Mouse (Mus musculus) heart, postnatal 36 days (tissue): Measurements from ENCODE around the gene Nsun4. TPM values are rescaled to one million over a fixed set of nuclear protein-coding genes. Genes with fewer than 3 reads are reported as not detected.

Source experiments
- DNase-seq, 2 experiments: peaks; one replicate each; pipeline ENCODE4 v3.0.0; 2021 to 2022
- intact Hi-C: fragments of 180-260 bp; cut with DNase I; formaldehyde crosslinking; loops from one replicate; pipeline ENCODE4 v1.15.1; 2025
- total RNA-seq, 2 experiments: library from RNA; stranded (reverse); gene quantifications; 2 replicates each; pipeline ENCODE4 v1.2.3; 2021

Nsun4 gene
- 10 to 100 TPM; 26.9 to 30.8 TPM for total RNA-seq

- intact Hi-C loops = loop anchor here (2.0 kb wide), 1 partner anchor 19 kb away; no protein-coding TSS in a partner anchor
- peak; percentile 90 to 93 for DNase-seq
Measured at GRCm38 (mm10) chr4:116053399-116053961, at the start of gene Nsun4. Gene Nsun4 (minus strand): TSS chr4:116053876.

- DNase-seq = no peak
- intact Hi-C loops = no loop called here
Measured at GRCm38 (mm10) chr4:116100959-116101358, 47.3 kb upstream of the Nsun4 start.

DNA sequence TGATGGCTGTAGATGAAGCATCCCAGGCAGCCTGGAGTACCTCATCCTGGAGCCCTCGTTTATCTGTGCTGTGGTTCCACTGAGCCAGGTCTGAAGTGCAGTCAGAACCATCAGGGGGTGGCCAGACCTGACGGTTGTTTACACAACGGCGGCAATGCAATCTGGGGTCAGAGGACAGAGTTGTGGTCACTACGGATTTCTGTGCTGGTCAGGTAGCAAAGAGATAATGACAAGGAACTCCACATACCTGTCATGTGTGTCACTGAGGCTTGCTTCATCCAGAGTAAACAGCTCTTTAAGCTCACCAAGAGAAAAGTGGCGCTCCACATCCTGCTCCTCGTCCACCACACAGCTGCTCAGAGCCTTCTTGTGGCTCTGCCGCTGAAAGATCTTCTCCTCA, 43.5 kb upstream of the Nsun4 start:
- intact Hi-C loops = no loop called here
- no peak for DNase-seq

DNA sequence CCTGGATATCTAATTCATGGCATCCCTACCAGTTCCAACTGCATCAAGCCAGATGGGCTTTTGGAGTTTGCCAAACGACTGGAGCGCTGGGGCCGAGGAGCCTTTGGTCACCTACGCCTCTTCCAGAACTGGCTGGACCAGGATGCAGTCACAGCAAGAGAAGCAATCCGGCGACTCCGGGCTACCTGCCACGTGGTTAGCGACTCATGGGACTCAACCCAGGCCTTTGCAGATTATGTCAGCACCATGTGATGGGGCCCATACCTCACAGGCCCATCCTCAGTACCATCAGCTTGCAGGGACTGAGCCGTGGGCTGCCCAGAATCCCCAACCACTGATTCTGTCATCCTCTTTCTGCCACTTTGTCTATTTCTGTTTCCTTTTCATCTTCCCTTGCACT, 42.6 kb upstream of the Nsun4 start:
- no peak for DNase-seq
- intact Hi-C loops = no loop called here

DNA sequence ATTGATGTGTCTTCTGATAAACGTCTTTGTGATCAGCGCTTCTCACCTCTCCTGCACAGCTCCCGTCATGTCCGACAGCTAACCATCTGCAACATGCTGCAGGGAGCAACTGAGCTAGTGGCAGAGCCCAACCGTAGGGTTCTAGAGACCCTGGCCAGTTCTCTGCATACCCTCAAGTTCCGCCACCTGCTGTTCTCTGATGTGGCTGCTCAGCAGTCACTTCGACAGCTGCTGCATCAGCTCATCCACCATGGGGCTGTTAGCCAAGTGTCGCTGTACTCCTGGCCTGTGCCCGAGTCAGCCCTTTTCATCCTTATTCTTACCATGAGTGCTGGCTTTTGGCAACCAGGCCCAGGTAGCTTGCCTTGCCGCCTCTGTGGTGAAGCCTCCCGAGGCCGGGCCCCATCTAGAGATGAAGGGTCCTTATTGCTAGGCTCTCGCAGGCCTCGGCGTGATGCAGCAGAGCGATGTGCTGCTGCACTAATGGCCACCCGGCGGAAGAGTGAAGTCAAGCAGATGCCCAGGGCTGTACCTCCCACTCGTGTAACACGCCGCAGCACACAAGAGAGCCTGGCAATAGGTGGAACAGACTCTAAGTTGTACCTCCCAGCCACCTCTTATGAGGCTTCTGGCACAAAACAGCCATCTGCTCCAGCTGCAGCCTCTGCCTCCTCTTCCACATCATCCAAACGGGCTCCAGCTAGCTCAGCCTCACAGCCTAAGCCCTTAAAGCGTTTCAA, 35.0 kb upstream of the Nsun4 start:
- intact Hi-C loops = no loop called here
- DNase-seq = no peak

DNA sequence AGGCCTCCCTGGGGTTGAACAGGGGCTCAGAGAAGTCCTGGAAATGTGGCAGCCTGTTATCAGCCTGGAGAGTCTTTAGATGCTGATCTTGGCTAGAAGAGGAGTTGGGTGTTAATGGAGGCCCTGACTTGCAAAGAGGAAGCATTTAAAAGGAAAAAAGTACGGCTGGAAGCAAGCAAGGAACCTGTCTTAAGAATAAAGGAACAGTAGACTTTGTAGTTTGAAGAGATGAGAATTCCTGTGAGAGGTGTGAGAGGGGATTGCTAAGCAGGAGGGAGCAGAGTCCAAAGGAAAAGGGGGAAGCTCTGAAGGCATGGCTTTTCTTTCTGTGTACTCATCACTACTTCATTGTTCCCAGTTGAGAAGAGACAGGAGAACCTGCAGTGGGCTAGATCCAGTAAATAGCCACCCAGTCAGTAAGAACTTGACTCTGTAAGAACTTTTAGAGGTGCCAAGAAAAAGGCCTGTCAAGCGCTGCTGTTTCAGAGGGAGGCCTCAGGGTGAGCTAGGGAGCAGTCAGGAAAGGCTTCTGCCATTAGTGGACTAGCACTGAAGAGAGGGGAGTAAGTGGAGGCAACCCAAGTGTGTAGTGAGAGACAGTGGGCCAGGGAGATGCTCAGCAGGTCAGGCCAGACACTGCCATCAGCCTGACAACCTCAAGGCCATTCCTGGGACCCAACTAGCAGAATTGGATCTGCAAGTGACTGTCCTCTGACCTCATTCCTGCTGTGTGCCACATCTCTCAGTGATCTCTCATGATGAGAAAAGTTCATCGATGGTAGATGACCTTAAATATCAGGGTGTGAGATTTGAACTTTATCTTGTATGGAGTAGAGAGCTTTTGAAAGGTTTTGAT, 23.8 kb upstream of the Nsun4 start:
- DNase-seq = no peak
- intact Hi-C loops = no loop called here

- DNase-seq = peak; percentile 46 to 69
- intact Hi-C loops = no loop called here
Measured at GRCm38 (mm10) chr4:116076369-116077231, 22.9 kb upstream of the Nsun4 start.

- peak in 1 of 2 experiments; percentile 74 for DNase-seq
- intact Hi-C loops = loop anchor here (2.0 kb wide), 1 partner anchor 73 kb away; no protein-coding TSS in a partner anchor
Measured at GRCm38 (mm10) chr4:116075631-116076368, 22.1 kb upstream of the Nsun4 start.

DNA sequence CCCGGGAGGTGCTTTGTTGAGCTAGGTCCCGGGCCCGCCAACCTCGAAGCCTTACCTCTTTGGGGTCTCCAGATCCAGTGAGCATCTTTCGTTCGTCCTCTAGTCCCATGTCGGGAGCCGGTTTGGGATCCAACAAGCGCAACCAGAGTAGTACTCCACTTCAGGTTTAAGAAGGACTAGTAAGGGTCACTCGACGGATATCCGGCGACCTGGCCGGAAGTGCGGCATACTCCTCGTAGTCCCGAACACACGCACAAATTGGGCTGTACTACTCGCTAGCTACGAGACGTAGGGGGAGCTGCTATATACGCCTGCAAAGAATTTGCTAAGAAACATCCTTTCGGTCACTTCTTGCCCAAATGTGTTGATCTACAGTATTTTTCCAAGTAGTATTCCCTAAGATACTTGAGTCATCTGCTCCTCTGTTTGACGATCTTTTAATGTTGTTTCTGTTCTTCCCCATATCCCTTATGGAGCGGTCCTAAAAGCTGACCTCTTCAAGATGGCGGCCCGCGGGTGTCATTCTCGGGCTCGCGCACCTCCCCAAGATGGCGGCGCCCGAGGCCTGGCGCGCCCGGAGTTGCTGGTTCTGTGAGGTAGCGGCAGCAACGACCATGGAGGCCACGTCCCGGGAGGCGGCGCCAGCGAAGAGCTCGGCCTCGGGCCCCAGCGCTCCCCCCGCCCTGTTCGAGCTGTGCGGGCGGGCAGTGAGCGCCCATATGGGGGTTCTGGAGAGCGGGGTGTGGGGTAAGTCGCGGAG, 21.4 kb upstream of the Nsun4 start, which contains the start of the genes Uqcrh and Lrrc41:
Uqcrh (minus strand) TSS at position 211 of the 760 bp plus-strand sequence.
Lrrc41 (plus strand) TSS at position 409 of the 760 bp plus-strand sequence.
- DNase-seq = peak; percentile 95 to 96
- intact Hi-C loops = loop anchor here (2.0 to 5.0 kb wide), 2 partner anchors 74 to 917 kb away; partner anchors contain the start of gene Urod

DNA sequence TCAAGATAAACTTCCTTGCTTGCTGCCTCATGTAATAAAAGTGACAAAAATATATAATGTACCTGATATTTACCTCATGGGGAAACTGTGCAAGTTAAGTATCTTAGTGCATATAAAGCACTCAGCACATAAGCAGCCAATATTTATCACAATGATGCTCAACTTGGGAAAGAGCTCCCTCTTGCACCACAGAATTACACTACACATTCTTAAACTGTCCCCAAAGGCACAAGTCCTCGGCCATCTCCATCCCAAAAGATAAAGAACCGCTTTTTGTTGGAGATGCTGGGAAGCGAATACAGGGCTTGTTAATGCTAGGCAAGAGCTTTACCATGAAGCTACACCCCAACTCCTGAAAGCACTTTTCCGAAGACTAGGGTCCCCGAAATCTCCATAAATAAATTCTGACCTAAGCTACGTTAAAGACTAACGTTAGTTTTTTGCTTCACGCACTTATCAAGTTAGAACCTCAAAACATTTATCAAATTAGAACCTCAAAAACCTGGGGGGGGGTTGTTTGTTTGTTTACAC, 20.5 kb upstream of the Nsun4 start:
- DNase-seq = peak in 1 of 2 experiments; percentile 15
- intact Hi-C loops = loop anchor here (2.0 to 5.0 kb wide), 2 partner anchors 75 to 918 kb away; partner anchors contain the start of gene Urod

GRCm38 (mm10) chr4:116073146-116073545, 19.5 kb upstream of the Nsun4 start:
- intact Hi-C loops = loop anchor here (2.0 to 5.0 kb wide), 2 partner anchors 20 to 919 kb away; partner anchors contain the start of genes Nsun4 and Urod
- no peak for DNase-seq

DNA sequence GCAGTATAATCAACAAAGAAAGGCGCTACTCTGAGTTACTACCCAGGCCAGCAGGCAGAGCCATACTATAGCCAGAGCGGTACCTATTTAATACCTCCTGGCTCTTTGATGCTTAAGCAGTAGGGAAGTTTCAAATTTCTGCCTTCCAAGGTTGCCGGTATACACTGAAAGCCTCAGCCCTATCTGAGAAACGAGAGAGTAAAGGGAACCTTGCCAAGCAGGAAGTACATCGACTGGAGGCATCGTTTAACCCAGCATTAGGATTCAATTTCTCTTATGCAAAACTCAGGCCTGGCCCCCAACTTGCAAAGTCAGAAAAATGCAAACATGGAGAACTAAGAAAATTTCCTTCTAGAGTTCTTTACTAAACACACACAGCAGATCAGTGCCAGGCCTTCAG, 16.4 kb upstream of the Nsun4 start:
- intact Hi-C loops = loop anchor here (5.0 kb wide), 1 partner anchor 922 kb away; the partner anchor contains the start of gene Urod
- no peak for DNase-seq

- intact Hi-C loops = no loop called here
- DNase-seq = no peak
Measured at GRCm38 (mm10) chr4:116063855-116064254, 10.2 kb upstream of the Nsun4 start.

DNA sequence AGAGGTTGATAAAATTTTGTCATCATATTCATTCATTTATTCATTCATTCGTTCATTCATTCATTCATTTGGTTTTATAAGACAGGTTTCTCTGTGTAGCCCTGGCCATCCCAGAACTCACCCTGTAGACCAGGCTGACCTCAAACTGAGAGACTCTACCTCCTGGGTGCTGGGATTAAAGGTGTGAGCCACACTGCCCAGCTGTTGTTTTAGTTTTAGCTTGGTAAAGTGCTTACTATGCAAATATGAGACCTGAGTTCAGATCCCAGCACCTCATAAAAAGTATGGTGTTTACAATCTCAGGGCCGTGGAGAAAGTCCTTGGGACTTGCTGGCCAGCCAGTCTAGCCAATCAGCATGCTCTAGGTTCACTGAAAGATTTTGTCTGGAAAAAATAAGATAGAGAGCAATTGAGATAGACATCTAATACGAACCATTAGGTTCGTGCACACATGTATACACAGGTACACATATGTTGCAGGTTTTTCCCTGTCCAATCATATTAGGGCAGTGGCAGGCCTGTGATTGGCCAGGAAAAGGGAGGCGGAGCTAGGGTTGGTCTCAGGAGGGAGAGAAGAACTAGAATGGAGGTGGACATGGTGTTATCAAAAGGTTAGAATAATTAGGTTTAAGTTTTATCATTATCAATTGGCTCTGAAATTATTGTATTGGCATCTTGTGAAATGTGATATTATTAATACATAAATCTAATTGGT, 5.5 kb upstream of the Nsun4 start:
- DNase-seq = no peak
- intact Hi-C loops = no loop called here

- intact Hi-C loops = no loop called here
- no peak for DNase-seq
Measured at GRCm38 (mm10) chr4:116057559-116057958, 3.9 kb upstream of the Nsun4 start.

DNA sequence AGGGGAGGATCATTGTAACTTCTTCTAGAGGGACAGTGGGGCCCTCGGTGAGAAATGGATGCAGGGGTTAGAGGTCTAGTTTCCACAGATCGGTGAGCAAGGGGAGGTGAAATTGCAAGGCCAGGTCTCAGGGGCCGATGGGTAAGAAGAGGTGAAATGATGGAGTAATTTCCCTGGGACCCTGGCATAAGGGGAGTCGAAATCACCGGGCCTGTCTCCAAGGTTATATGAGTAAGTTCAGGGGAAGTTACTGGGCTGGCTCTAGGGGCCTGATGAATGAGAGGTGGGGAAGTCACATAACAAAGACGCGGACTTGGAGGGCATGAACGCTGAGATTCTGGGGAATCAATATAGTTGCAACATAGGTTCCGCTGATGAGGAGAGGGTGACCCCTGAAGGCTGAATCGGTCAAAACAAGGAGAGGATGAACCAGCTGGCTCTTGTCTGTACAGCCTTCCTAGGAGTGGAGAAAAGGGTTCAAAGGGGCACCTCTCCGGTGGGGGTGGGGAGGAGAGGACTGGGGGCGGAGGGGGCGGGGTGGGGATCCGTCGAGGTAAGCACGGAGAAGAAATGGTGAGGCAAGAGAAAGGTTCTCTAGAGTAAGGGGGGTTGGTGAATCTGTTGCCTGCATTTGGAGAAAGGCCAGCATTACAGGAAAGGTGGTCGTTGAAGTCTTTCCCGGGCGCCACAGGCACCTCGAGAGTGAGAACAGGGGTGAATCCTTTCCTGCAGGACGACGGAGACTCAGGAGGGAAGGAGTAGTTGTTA, 966 bp downstream of the Nsun4 start:
- intact Hi-C loops = loop anchor here (2.0 kb wide), 1 partner anchor 20 kb away; no protein-coding TSS in a partner anchor
- DNase-seq = peak in 1 of 2 experiments; percentile 24

- DNase-seq = no peak
- intact Hi-C loops = no loop called here
Measured at GRCm38 (mm10) chr4:116049211-116049610, 4.5 kb downstream of the Nsun4 start.
